Mouse (Mus musculus): ENCODE results near the gene Mindy2.

Gene Mindy2

DNA sequence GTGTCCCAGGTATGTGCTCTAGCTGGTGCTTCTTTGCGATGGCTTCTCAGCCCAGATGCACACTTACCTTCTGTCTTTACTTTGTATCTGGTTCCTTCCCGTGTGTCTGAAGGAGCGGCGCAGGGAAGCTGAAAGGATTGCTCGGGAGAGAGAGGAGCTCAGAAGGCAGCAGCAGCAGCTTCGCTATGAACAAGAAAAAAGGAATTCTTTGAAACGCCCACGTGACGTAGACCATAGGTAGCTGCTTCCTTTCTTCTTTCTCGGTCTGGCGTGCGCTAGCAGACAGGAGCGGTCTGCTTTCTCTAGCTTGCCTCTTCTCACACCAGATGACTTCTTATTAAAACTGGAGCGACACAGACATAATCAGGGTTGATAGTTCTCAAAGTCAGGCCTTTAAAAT lies 72.3 kb downstream of the Mindy2 start:
- no peak for DNase-seq (ENCODE audit: low read depth, low spot score)

DNA sequence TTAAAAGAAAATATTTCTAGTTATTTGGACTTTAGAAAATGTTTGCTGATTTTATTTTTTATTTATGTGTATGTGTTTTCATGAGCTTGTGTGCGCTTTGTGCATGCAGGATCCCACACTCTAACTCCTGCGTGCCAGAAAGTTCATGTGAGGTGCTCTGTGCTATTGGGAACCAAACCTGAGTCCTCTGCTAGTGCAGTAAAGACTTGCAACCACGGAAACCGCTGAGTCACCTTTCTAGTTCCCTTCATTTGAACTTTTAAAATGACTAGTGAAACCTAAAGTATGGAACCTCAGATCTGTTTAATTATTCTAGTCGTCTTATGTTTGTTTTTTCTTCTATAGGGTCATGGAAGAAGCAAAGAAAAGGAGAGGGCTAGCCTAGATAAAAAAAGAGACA lies 76.0 kb downstream of the Mindy2 start:
- DNase-seq (ENCODE audit: low read depth, low spot score), result no peak

DNA sequence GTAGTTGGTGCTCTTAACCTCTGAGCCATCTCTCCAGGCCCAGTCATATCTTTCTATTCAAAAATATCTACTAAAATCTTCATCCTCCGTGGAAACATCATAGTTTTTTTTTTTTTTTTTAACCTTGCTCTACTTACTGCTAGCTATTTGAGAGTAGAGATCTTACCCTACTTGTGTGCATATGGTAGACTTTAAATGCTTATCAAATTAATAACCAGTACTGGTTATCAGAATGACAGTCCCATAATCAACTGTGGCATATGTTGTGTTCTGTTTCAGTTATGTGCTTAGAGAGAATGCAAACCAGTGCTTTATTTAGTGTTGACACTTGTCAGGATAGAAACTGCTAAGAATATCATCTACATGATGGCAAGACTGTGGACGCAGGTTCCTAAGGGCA lies 78.9 kb downstream of the Mindy2 start:
- DNase-seq (ENCODE audit: low read depth, low spot score), result no peak

DNA sequence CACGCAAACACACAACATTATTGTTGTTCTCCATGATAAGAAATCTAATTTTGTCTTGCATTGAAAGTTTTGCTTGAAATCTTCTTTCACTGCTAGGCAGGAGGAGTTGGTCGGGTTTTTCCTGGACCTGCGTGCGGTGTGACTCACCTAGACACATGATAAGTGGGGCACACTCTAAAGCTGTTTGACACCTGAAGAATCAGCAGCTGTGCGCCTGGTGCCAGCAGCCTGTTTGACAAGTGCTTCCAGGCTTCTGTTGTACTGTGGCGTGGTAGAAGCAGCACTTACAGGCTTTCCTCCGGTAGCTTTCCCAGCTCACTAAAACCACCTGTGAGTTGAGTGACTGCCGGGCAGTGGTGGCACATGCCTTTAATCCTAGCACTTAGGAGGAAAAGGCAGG lies 86.6 kb downstream of the Mindy2 start:
- DNase-seq (ENCODE audit: low read depth, low spot score), result no peak

DNA sequence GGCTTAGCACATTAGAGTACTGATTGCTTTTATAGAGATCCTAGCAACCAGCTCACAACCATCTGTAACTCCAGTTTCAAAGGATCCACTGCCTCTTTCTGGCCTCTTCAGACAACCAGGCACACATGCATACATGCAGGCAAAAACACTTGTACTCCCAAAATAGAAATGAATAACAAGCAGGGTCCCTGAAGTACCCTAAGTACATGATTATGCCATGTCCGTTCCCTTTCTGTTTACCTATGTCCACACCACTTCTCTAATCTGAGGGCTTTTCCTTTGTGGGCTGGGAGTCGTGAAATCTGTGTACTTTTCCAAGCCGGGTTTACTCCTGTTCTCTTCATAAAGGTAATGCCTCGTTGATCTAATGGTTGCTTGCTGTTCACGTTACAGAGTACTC lies 89.3 kb downstream of the Mindy2 start:
- DNase-seq (ENCODE audit: low read depth, low spot score), result no peak

DNA sequence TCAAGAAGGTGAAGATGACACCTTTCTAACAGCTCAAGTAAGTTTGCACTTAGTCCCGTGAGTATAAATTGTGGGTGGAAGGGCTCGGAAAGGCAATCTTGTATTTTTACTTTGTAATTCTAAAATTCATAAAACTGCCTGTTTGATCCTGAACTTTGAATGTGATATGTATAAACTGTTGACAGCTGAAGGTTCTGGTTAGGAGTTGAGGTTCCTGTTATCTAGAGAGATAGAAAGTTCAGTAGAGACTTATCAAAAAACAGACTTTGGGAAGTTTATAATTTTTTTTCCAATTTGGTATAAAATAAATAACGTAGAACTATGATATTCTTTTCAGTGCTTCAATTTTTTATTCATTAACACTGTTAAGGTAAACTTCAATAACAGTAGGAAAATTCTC lies 94.1 kb downstream of the Mindy2 start:
- no peak for DNase-seq (ENCODE audit: low read depth, low spot score)

DNA sequence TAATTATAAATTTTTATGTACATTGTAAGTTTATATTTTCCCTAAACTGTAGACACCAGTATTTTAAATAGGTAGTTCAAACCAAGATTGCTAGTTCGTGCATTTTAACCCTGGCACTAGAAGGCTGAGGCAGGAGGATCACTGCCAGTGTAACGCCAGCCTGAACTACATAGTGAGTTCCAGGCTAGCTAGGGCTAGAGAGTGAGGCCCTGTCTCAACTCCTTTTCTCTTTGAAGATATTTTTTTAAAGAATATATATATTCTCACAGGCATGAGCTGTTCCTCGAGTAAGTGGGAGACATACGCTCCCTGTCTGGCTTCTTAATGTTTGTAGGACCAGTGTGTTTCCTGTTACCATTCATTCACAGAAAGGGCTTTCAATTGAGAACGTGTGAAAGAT lies 100.2 kb downstream of the Mindy2 start:
- no peak for DNase-seq (ENCODE audit: low read depth, low spot score)

DNA sequence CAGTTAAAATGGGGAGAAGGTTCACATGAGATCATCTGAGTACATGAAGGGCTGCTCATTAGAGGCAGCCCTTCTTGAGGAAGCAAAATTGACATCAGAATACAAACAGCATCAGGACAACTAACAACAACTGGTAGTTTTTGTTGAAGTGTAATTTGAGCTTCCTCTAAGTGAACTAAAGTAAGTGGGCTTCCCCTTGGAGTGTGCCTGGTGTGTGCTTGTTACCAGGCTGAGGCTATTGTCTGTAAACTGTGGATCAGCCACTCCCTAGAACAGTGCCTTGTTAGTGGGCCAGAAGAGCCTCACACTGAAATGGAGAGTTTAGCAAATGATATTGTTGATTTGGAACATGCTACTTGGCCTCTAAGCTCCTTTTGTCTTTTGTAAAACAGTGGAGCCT lies 101.5 kb downstream of the Mindy2 start:
- peak; percentile 66 for DNase-seq (ENCODE audit: low read depth, low spot score)

DNA sequence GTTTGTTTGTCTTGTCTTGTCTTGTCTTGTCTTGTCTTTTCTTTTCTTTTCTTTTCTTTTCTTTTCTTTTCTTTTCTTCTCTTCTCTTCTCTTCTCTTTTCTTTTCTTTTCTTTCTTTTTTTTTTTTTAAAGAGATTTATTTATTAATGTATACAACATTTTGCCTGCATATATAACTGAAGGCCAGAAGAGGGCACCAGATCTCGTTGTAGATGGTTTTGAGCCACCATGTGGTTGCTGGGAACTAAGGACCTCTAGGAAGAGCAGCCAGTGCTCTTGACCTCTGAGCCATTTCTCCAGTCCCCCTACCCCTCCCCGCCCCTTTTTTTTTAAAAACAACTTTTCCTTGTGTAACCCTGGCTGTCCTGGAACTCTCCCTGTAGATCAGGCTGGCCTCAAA lies 104.7 kb downstream of the Mindy2 start:
- peak; percentile 62 for DNase-seq (ENCODE audit: low read depth, low spot score)

DNA sequence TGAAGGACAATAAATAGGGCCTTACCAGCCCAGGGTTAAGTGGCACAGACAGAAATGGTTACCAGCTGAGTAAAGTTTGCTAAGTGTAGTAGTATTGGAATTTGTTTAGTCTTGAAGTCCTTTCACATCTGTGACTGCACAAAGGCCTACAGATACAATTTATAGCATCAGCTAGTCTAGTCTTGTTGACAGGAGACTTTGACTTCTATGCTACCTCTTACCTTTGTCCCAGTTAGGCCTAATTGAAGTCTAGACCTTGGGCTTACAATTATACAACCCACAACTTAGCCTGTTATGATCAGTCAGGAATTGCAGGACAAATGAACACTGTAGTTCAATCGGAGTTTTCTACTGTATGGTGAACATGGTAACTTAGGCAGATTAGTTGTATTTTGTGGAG lies 105.5 kb downstream of the Mindy2 start:
- DNase-seq (ENCODE audit: low read depth, low spot score), result no peak
